In the genomic region with DNA sequence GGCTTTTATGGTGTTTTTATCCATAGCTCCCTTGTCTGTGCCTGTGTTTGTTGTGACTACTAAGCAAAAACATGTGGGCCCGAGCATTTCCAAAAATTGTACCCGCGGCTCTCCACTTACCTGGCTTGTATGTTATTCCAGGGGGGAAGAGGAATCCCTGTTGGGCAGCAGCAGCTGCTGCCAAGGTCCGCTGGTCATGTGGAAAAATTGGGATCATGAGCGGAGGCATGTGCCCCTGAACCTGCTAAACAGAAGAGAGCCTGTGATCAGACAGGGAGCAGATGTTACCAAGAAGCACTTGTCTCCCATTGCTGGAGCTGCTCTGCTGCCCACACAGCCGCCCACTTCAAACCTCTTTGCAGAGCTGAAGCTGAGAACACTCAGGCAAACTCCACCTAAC, we compare ENCODE assay signal across 13 mouse cellular contexts.
A peak's percentile ranks its signal among the peaks of the same experiment; 100 is the strongest.
DNase-seq lines count a peak whose midpoint lies in the region; ATAC-seq and TF ChIP-seq lines count a peak whose summit lies in the region.
"Had no signal": no experiment of that assay in that cellular context is flagged by ENCODE, and none has a peak within 500 bp of the region (broad histone marks: within the 10 kb centered on the region; RNA-seq: fewer than 3 reads in every experiment).

No protein-coding gene starts in this region.

- H3K4me1 ChIP-seq in kidney, embryonic 14.5 days (ENCODE audit: control insufficient read depth, insufficient read depth, low read length), result peaks cover 8% of the 10 kb centered on the region; the same call in 1 of the 2 replicates
- peaks cover 25% of the 10 kb centered on the region for H3K4me1 ChIP-seq in limb, embryonic 10.5 days
- H3K4me1 ChIP-seq in stomach, postnatal 0 days (replicated peaks; ENCODE audit: control insufficient read depth, insufficient read depth), result no peaks in the 10 kb centered on the region
- no peaks in the 10 kb centered on the region for H3K4me1 ChIP-seq in liver, embryonic 12.5 days

- no peak overlapping the region for H3K27ac ChIP-seq in kidney, embryonic 14.5 days (ENCODE audit: low read depth, low read length)
- H3K27ac ChIP-seq in limb, embryonic 10.5 days, result peak overlapping the region; percentile 83
- H3K27ac ChIP-seq in stomach, postnatal 0 days (replicated peaks), result no peak overlapping the region
- H3K27ac ChIP-seq in liver, embryonic 12.5 days, result no peak overlapping the region

- no peak overlapping the region for H3K4me2 ChIP-seq in kidney, embryonic 14.5 days (replicated peaks; ENCODE audit: low read depth, low read length)
- H3K4me2 ChIP-seq in stomach, postnatal 0 days (replicated peaks; ENCODE audit: low read depth), result no peak overlapping the region
- H3K4me2 ChIP-seq in liver, embryonic 12.5 days, result no peak overlapping the region

- no peak for TF ChIP-seq EP300 in stomach, postnatal 0 days (optimal IDR thresholded peaks at IDR 0.05)

- no peak for TF ChIP-seq CTCF in stomach, postnatal 0 days (IDR thresholded peaks at IDR 0.05; ENCODE audit: low read depth)

- WGBS in kidney, embryonic 14.5 days, result 36% methylated on average over 6 of the region's 6 CpGs
- 71% methylated on average over 6 of the region's 6 CpGs for WGBS in limb, embryonic 10.5 days
- WGBS in stomach, postnatal 0 days, result 86% methylated on average over 6 of the region's 6 CpGs
- WGBS in liver, embryonic 12.5 days (ENCODE audit: insufficient replicate concordance), result 80% methylated on average over 6 of the region's 6 CpGs

- H3K36me3 ChIP-seq in kidney, embryonic 14.5 days (ENCODE audit: control insufficient read depth, insufficient read depth, low read length), result no peaks in the 10 kb centered on the region
- no peaks in the 10 kb centered on the region for H3K36me3 ChIP-seq in limb, embryonic 10.5 days
- no peaks in the 10 kb centered on the region for H3K36me3 ChIP-seq in stomach, postnatal 0 days (ENCODE audit: control insufficient read depth, insufficient read depth, low read length)
- 0 out of 2 replicates have a peak, but pooled peaks cover 6% of the 10 kb centered on the region for H3K36me3 ChIP-seq in liver, embryonic 12.5 days

- no peaks in the 10 kb centered on the region for H3K27me3 ChIP-seq in kidney, embryonic 14.5 days (ENCODE audit: control insufficient read depth, insufficient read depth, low read length)
- no peaks in the 10 kb centered on the region for H3K27me3 ChIP-seq in limb, embryonic 10.5 days (ENCODE audit: low read depth, poor library complexity, severe bottlenecking)
- H3K27me3 ChIP-seq in stomach, postnatal 0 days (ENCODE audit: control insufficient read depth, insufficient read depth, low read length), result no peaks in the 10 kb centered on the region
- no peaks in the 10 kb centered on the region for H3K27me3 ChIP-seq in liver, embryonic 12.5 days (replicated peaks)

- no peaks in the 10 kb centered on the region for H3K9me3 ChIP-seq in kidney, embryonic 14.5 days (ENCODE audit: control insufficient read depth, low read length)
- no peaks in the 10 kb centered on the region for H3K9me3 ChIP-seq in limb, embryonic 10.5 days (replicated peaks)
- no peaks in the 10 kb centered on the region for H3K9me3 ChIP-seq in stomach, postnatal 0 days (ENCODE audit: control insufficient read depth, low read length)
- no peaks in the 10 kb centered on the region for H3K9me3 ChIP-seq in liver, embryonic 12.5 days (replicated peaks)

- ATAC-seq in kidney, embryonic 14.5 days (ENCODE audit: low FRiP score, low TSS enrichment), result peak; percentile 77
- ATAC-seq in stomach, postnatal 0 days (ENCODE audit: low FRiP score, low TSS enrichment), result no peak
- ATAC-seq in liver, embryonic 12.5 days, result no peak

- no peak overlapping the region for H3K4me3 ChIP-seq in kidney, embryonic 14.5 days (ENCODE audit: low read length)
- H3K4me3 ChIP-seq in limb, embryonic 10.5 days, result no peak overlapping the region
- no peak overlapping the region for H3K4me3 ChIP-seq in stomach, postnatal 0 days (ENCODE audit: low read depth, low read length)
- H3K4me3 ChIP-seq in liver, embryonic 12.5 days, result no peak overlapping the region
- H3K4me3 ChIP-seq: erythroblast, embryonic 14.5 days had no signal

- peak; percentile 4 for DNase-seq in gastrocnemius, postnatal 10 days
- DNase-seq in gastrocnemius, adult 18-20 months (ENCODE audit: low spot score), result no peak
- peak; percentile 33 for DNase-seq in embryo, embryonic 11 days
- peak; percentile 61 for DNase-seq in limb, embryonic 10.5 days (ENCODE audit: low spot score)
- no peak for DNase-seq in stomach, postnatal 0 days (ENCODE audit: low spot score)
- DNase-seq in adrenal gland, adult (ENCODE audit: inconsistent age in 2 of 2, low spot score in 1 of 2), result no peak
- DNase-seq: adrenal gland, adult 2 months; heart, postnatal 4 days; lung, adult 18-20 months; thymus, postnatal 36 days had no signal

- H3K9ac ChIP-seq in kidney, embryonic 14.5 days (ENCODE audit: low read depth, low read length), result no peak overlapping the region
- no peak overlapping the region for H3K9ac ChIP-seq in stomach, postnatal 0 days (ENCODE audit: low read length)
- no peak overlapping the region for H3K9ac ChIP-seq in liver, embryonic 12.5 days

Comparison
In these comparisons a context has a peak if more than half of its experiments do, and no peak if none do; other contexts are left out.
1. DNase-seq: peak in gastrocnemius, postnatal 10 days (single experiment), embryo, embryonic 11 days (single experiment) and limb, embryonic 10.5 days (single experiment); none in gastrocnemius, adult 18-20 months (single experiment), stomach, postnatal 0 days (single experiment) and adrenal gland, adult (0 of 2).